ENCODE assay signal across 20 mouse cellular contexts in genomic region chr19:46433712-46434111, GRCm38 (mm10). TPM values are rescaled to one million over a fixed set of nuclear protein-coding genes. Genes with fewer than 3 reads are reported as not detected.
DNase-seq lines count a peak whose midpoint lies in the region; ATAC-seq and TF ChIP-seq lines count a peak whose summit lies in the region.
"Had no signal": no experiment of that assay in that cellular context is flagged by ENCODE, and none has a peak within 500 bp of the region (broad histone marks: within the 10 kb centered on the region; RNA-seq: fewer than 3 reads in every experiment).

No protein-coding gene starts in this region.

- no peaks in the 10 kb centered on the region for H3K27me3 ChIP-seq in cerebellum, adult 2 months (ENCODE audit: control insufficient read depth, insufficient read depth, low read length)
- no peaks in the 10 kb centered on the region for H3K27me3 ChIP-seq in midbrain, embryonic 13.5 days
- no peaks in the 10 kb centered on the region for H3K27me3 ChIP-seq in midbrain, embryonic 11.5 days (ENCODE audit: control insufficient read depth, insufficient read depth, low read length)
- H3K27me3 ChIP-seq in hindbrain, embryonic 12.5 days: no peaks in the 10 kb centered on the region
- H3K27me3 ChIP-seq in limb, embryonic 15.5 days: no peaks in the 10 kb centered on the region
- H3K27me3 ChIP-seq: liver, embryonic 15.5 days had no signal

- no peak overlapping the region for H3K4me2 ChIP-seq in midbrain, embryonic 13.5 days (replicated peaks)
- H3K4me2 ChIP-seq in midbrain, embryonic 11.5 days: no peak overlapping the region
- no peak overlapping the region; the same call in 1 of the 2 replicates for H3K4me2 ChIP-seq in hindbrain, embryonic 12.5 days (replicated peaks)
- no peak overlapping the region for H3K4me2 ChIP-seq in limb, embryonic 15.5 days
- H3K4me2 ChIP-seq: liver, embryonic 15.5 days had no signal

- H3K4me3 ChIP-seq in cerebellum, adult 2 months (replicated peaks; ENCODE audit: insufficient read depth, low read depth, low read length): no peak overlapping the region
- no peak overlapping the region for H3K4me3 ChIP-seq in midbrain, embryonic 13.5 days (replicated peaks)
- H3K4me3 ChIP-seq in midbrain, embryonic 11.5 days (ENCODE audit: low read depth, low read length): no peak overlapping the region
- no peak overlapping the region for H3K4me3 ChIP-seq in hindbrain, embryonic 12.5 days
- H3K4me3 ChIP-seq in limb, embryonic 15.5 days: no peak overlapping the region
- H3K4me3 ChIP-seq: heart, embryonic 10.5 days; layer of hippocampus, adult 2 months; left cerebral cortex, adult 2 months; liver, embryonic 15.5 days had no signal

- no peak for TF ChIP-seq POLR2A in cerebellum, adult 2 months (IDR thresholded peaks at IDR 0.05; ENCODE audit: borderline replicate concordance, insufficient read depth, low read length)

- peak overlapping the region; percentile 32; the same call in 1 of the 2 replicates for H3K27ac ChIP-seq in cerebellum, adult 2 months (ENCODE audit: insufficient read depth, low read length)
- peak overlapping the region; percentile 25; the same call in 1 of the 2 replicates for H3K27ac ChIP-seq in midbrain, embryonic 13.5 days
- H3K27ac ChIP-seq in midbrain, embryonic 11.5 days (ENCODE audit: low read depth, low read length): no peak overlapping the region; the same call in 1 of the 2 replicates
- H3K27ac ChIP-seq in hindbrain, embryonic 12.5 days: peak overlapping the region; percentile 24; the same call in 1 of the 2 replicates
- 0 out of 2 replicates have a peak overlapping the region, but pooled peaks have one; percentile 63 for H3K27ac ChIP-seq in limb, embryonic 15.5 days
- H3K27ac ChIP-seq: heart, embryonic 10.5 days; kidney, postnatal 0 days; layer of hippocampus, adult 2 months; left cerebral cortex, adult 2 months; liver, embryonic 15.5 days had no signal

- DNase-seq in cerebellum, adult 2 months: no peak
- no peak for DNase-seq in cerebellum, adult 8-10 months
- no peak for DNase-seq in midbrain, embryonic 11.5 days (ENCODE audit: low spot score, missing footprints)
- DNase-seq in lung, adult 18-20 months: no peak
- DNase-seq: gastrocnemius, postnatal 25 days; heart, postnatal 14 days; lung, postnatal 10 days; right cerebral cortex, postnatal 25 days had no signal

- H3K9ac ChIP-seq in midbrain, embryonic 13.5 days (replicated peaks): peak overlapping the region; percentile 8; the same call in 1 of the 2 replicates
- H3K9ac ChIP-seq in midbrain, embryonic 11.5 days (ENCODE audit: low read length): no peak overlapping the region
- H3K9ac ChIP-seq in hindbrain, embryonic 12.5 days: no peak overlapping the region
- H3K9ac ChIP-seq in limb, embryonic 15.5 days: no peak overlapping the region
- H3K9ac ChIP-seq: liver, embryonic 15.5 days had no signal

- no peaks in the 10 kb centered on the region for H3K9me3 ChIP-seq in midbrain, embryonic 13.5 days
- no peaks in the 10 kb centered on the region for H3K9me3 ChIP-seq in midbrain, embryonic 11.5 days (ENCODE audit: control insufficient read depth, low read length)
- H3K9me3 ChIP-seq in hindbrain, embryonic 12.5 days (replicated peaks): no peaks in the 10 kb centered on the region
- no peaks in the 10 kb centered on the region for H3K9me3 ChIP-seq in limb, embryonic 15.5 days
- H3K9me3 ChIP-seq: G1E; heart, embryonic 10.5 days; liver, embryonic 15.5 days had no signal

- H3K4me1 ChIP-seq in cerebellum, adult 2 months (ENCODE audit: control insufficient read depth, insufficient read depth, low read length): peaks cover 13% of the 10 kb centered on the region
- H3K4me1 ChIP-seq in midbrain, embryonic 13.5 days (replicated peaks): peaks cover 31% of the 10 kb centered on the region
- H3K4me1 ChIP-seq in midbrain, embryonic 11.5 days (ENCODE audit: control insufficient read depth, insufficient read depth, low read length): peaks cover 17% of the 10 kb centered on the region
- peaks cover 26% of the 10 kb centered on the region for H3K4me1 ChIP-seq in hindbrain, embryonic 12.5 days
- peaks cover 13% of the 10 kb centered on the region; the same call in 1 of the 2 replicates for H3K4me1 ChIP-seq in limb, embryonic 15.5 days
- H3K4me1 ChIP-seq: liver, embryonic 15.5 days had no signal

- no peak for TF ChIP-seq CTCF in cerebellum, adult 2 months (IDR thresholded peaks at IDR 0.05; ENCODE audit: borderline replicate concordance, insufficient read depth, low read depth, low read length)

- 36% methylated on average over 7 of the region's 7 CpGs for WGBS in cerebellum, adult 2 months
- 70% methylated on average over 7 of the region's 7 CpGs for WGBS in midbrain, embryonic 13.5 days
- WGBS in midbrain, embryonic 11.5 days: 63% methylated on average over 7 of the region's 7 CpGs
- WGBS in hindbrain, embryonic 12.5 days: 67% methylated on average over 7 of the region's 7 CpGs
- 58% methylated on average over 7 of the region's 7 CpGs for WGBS in limb, embryonic 15.5 days

- H3K36me3 ChIP-seq in midbrain, embryonic 13.5 days: no peaks in the 10 kb centered on the region
- no peaks in the 10 kb centered on the region for H3K36me3 ChIP-seq in midbrain, embryonic 11.5 days (ENCODE audit: control insufficient read depth, insufficient read depth, low read length)
- no peaks in the 10 kb centered on the region for H3K36me3 ChIP-seq in hindbrain, embryonic 12.5 days
- H3K36me3 ChIP-seq in limb, embryonic 15.5 days: peaks cover 1% of the 10 kb centered on the region; the same call in 1 of the 2 replicates
- H3K36me3 ChIP-seq: liver, embryonic 15.5 days had no signal

- no peak for ATAC-seq in midbrain, embryonic 13.5 days
- ATAC-seq in midbrain, embryonic 11.5 days (ENCODE audit: low FRiP score): no peak
- no peak for ATAC-seq in hindbrain, embryonic 12.5 days (ENCODE audit: low FRiP score)
- no peak for ATAC-seq in limb, embryonic 15.5 days (ENCODE audit: insufficient number of reproducible peaks, low FRiP score, low TSS enrichment, low read depth)
- ATAC-seq in inflammation-experienced regulatory T-cells, adult 6 months: no peak
- ATAC-seq: CD4-positive, CD25-positive, alpha-beta regulatory T cell, adult 4 months; intestine, postnatal 0 days had no signal

RNA-seq across cellular contexts. Expression of gene Sufu, which starts 37.0 kb away (rescaled TPM):
- polyA plus RNA-seq in cerebellum, adult 2 months (2012; rRNA removed): 15.0 and 16.2 TPM in 2 replicates
- polyA plus RNA-seq in midbrain, embryonic 13.5 days (2015; fragmentation: Nextera tagmentation; extraction: Ambion mirVana): 27.7 and 28.6 TPM in 2 replicates
- polyA plus RNA-seq in midbrain, embryonic 11.5 days (2014; fragmentation: Nextera tagmentation; extraction: Ambion mirVana): 33.7 and 38.7 TPM in 2 replicates
- 37.7 and 39.3 TPM in 2 replicates for polyA plus RNA-seq in hindbrain, embryonic 12.5 days (2016; fragmentation: Nextera tagmentation; extraction: Ambion mirVana)
- polyA plus RNA-seq in limb, embryonic 15.5 days (2015; fragmentation: Nextera tagmentation; extraction: Ambion mirVana): 32.8 and 33.6 TPM in 2 replicates
- 10 to 100 TPM; 10.7 to 13.6 (median 12.5) TPM for polyA plus RNA-seq in inflammation-experienced regulatory T-cells, adult 6 months (2017; shearing (Covaris generic))

RNA-seq across cellular contexts. Expression of gene Actr1a, which starts 38.2 kb away (rescaled TPM):
- 185 and 196 TPM in 2 replicates for polyA plus RNA-seq in cerebellum, adult 2 months (2012; rRNA removed)
- polyA plus RNA-seq in midbrain, embryonic 13.5 days (2015; fragmentation: Nextera tagmentation; extraction: Ambion mirVana): 331 and 333 TPM in 2 replicates
- polyA plus RNA-seq in midbrain, embryonic 11.5 days (2014; fragmentation: Nextera tagmentation; extraction: Ambion mirVana): 228 and 233 TPM in 2 replicates
- polyA plus RNA-seq in hindbrain, embryonic 12.5 days (2016; fragmentation: Nextera tagmentation; extraction: Ambion mirVana): 240 and 246 TPM in 2 replicates
- 145 and 156 TPM in 2 replicates for polyA plus RNA-seq in limb, embryonic 15.5 days (2015; fragmentation: Nextera tagmentation; extraction: Ambion mirVana)
- polyA plus RNA-seq in inflammation-experienced regulatory T-cells, adult 6 months (2017; shearing (Covaris generic)): 100 to 1,000 TPM in 1 of 3 experiments, 10 to 100 TPM in 2; 77.1 to 105 (median 78.0) TPM
